Mouse (Mus musculus) midbrain, embryonic 10.5 days (tissue): Measurements from ENCODE around the gene Zfp668. TPM values are rescaled to one million over a fixed set of nuclear protein-coding genes. Genes with fewer than 3 reads are reported as not detected.

Source experiments
- DNase-seq: peaks from one replicate; pipeline ENCODE4 v3.0.0-alpha.2; 2017; ENCODE audit warnings: low spot score
- H3K27ac ChIP-seq: fragments of 300-500 bp; sonication (generic); replicated peaks from 2 replicates; pipeline ENCODE4 v1.5.1; 2016; ENCODE audit warnings: mild to moderate bottlenecking
- H3K27me3 ChIP-seq: fragments of 300-500 bp; sonication (generic); 2 replicates; pipeline ENCODE4 v1.6.1; 2016; ENCODE audit warnings: low read depth, mild to moderate bottlenecking; ENCODE audit not compliant: poor library complexity, severe bottlenecking
- H3K36me3 ChIP-seq: fragments of 300-500 bp; sonication (generic); 2 replicates; pipeline ENCODE4 v1.6.1; 2016; ENCODE audit warnings: mild to moderate bottlenecking, moderate library complexity
- H3K4me1 ChIP-seq: fragments of 300-500 bp; sonication (generic); 2 replicates; pipeline ENCODE4 v1.6.1; 2016
- H3K4me3 ChIP-seq: fragments of 300-500 bp; sonication (generic); 2 replicates; pipeline ENCODE4 v1.5.1; 2016; ENCODE audit warnings: mild to moderate bottlenecking, moderate library complexity
- H3K9me3 ChIP-seq: fragments of 300-500 bp; sonication (generic); replicated peaks from 2 replicates; pipeline ENCODE4 v1.6.1; 2016; ENCODE audit warnings: mild to moderate bottlenecking
- WGBS: fragments of 180-500 bp; shearing (Covaris S2); methylation state at CpG from one replicate; pipeline ENCODE4 v1.1.7; 2016; 5-methylcytosine and 5-hydroxymethylcytosine counted together
- polyA plus RNA-seq: library from polyadenylated mRNA; unstranded; fragments of >200 nt; fragmentation: Nextera tagmentation; extraction: Ambion mirVana; gene quantifications from 2 replicates; pipeline ENCODE4 v1.2.1, GENCODE M21; 2016

Zfp668 gene
- 41.5 and 47.3 TPM in 2 replicates for polyA plus RNA-seq

- H3K36me3 ChIP-seq = peaks cover 63% of the 10 kb centered on the region
- peak; percentile 93 for DNase-seq
- WGBS = under 1% methylated on average over 60 of the region's 60 CpGs
Observed at GRCm38 (mm10) chr7:127876467-127877348, at the start of gene Zfp668. Gene Zfp668 (minus strand): TSS chr7:127876828.

GRCm38 (mm10) chr7:127926066-127926465, 49.4 kb upstream of the Zfp668 start:
- H3K36me3 ChIP-seq = peaks cover 68% of the 10 kb centered on the region
- no peak overlapping the region for H3K4me3 ChIP-seq
- H3K27me3 ChIP-seq = peaks cover 36% of the 10 kb centered on the region
- no peaks in the 10 kb centered on the region for H3K9me3 ChIP-seq
- no peak for DNase-seq
- no peak overlapping the region for H3K27ac ChIP-seq
- peaks cover 12% of the 10 kb centered on the region for H3K4me1 ChIP-seq
- 88% methylated on average over 8 of the region's 8 CpGs for WGBS

More at GRCm38 (mm10) chr7:127876467-127877348, at the start of gene Zfp668:
- Histone ChIP-seq H3K27me3 (no peaks in the 10 kb centered on the region), H3K4me3 (peak within 1 kb of the TSS; percentile 96), H3K27ac (peak within 1 kb of the TSS; percentile 97), H3K9me3 (no peaks in the 10 kb centered on the region), H3K4me1 (peaks cover 27% of the 10 kb centered on the region)

- WGBS = 67% methylated on average over 5 of the region's 5 CpGs
- H3K27me3 ChIP-seq = peaks cover 31% of the 10 kb centered on the region
- DNase-seq = no peak
- H3K9me3 ChIP-seq = no peaks in the 10 kb centered on the region
- H3K36me3 ChIP-seq = peaks cover 77% of the 10 kb centered on the region
- H3K4me3 ChIP-seq = no peak overlapping the region
- peaks cover 12% of the 10 kb centered on the region for H3K4me1 ChIP-seq
- H3K27ac ChIP-seq = no peak overlapping the region
Observed at GRCm38 (mm10) chr7:127925252-127925651, 48.6 kb upstream of the Zfp668 start.

- H3K27me3 ChIP-seq = peaks cover 15% of the 10 kb centered on the region
- no peak for DNase-seq
- H3K4me3 ChIP-seq = no peak overlapping the region
- peaks cover 91% of the 10 kb centered on the region for H3K36me3 ChIP-seq
- H3K4me1 ChIP-seq = peaks cover under 1% of the 10 kb centered on the region; the same call in 1 of the 2 replicates
- WGBS = 91% methylated on average over 5 of the region's 5 CpGs
- H3K9me3 ChIP-seq = no peaks in the 10 kb centered on the region
- H3K27ac ChIP-seq = no peak overlapping the region
Observed at GRCm38 (mm10) chr7:127923714-127924113, 47.1 kb upstream of the Zfp668 start.

- no peak for DNase-seq
- Histone ChIP-seq H3K36me3 (peaks cover 96% of the 10 kb centered on the region), H3K9me3 (no peaks in the 10 kb centered on the region), H3K4me1 (no peaks in the 10 kb centered on the region), H3K4me3 (no peak overlapping the region), H3K27ac (no peak overlapping the region), H3K27me3 (peaks cover 5% of the 10 kb centered on the region)
- WGBS = 84% methylated on average over 6 of the region's 6 CpGs
Observed at GRCm38 (mm10) chr7:127922451-127923275, 46.0 kb upstream of the Zfp668 start.

- H3K4me1 ChIP-seq = no peaks in the 10 kb centered on the region
- H3K27me3 ChIP-seq = no peaks in the 10 kb centered on the region
- H3K36me3 ChIP-seq = peaks cover 95% of the 10 kb centered on the region
- no peak overlapping the region for H3K27ac ChIP-seq
- no peak overlapping the region for H3K4me3 ChIP-seq
- no peaks in the 10 kb centered on the region for H3K9me3 ChIP-seq
- DNase-seq = peak; percentile 29
- 70% methylated on average over 8 of the region's 8 CpGs for WGBS
Observed at GRCm38 (mm10) chr7:127921516-127921915, 44.9 kb upstream of the Zfp668 start.

- Histone ChIP-seq H3K4me3 (no peak overlapping the region), H3K27ac (no peak overlapping the region), H3K9me3 (no peaks in the 10 kb centered on the region), H3K4me1 (no peaks in the 10 kb centered on the region), H3K27me3 (no peaks in the 10 kb centered on the region), H3K36me3 (peaks cover 94% of the 10 kb centered on the region)
- DNase-seq = no peak
- 81% methylated on average over 7 of the region's 7 CpGs for WGBS
Observed at GRCm38 (mm10) chr7:127919290-127919689, 42.7 kb upstream of the Zfp668 start.

- Histone ChIP-seq H3K27me3 (no peaks in the 10 kb centered on the region), H3K27ac (no peak overlapping the region), H3K4me3 (no peak overlapping the region), H3K4me1 (peaks cover 3% of the 10 kb centered on the region), H3K36me3 (peaks cover 83% of the 10 kb centered on the region), H3K9me3 (no peaks in the 10 kb centered on the region)
- 59% methylated on average over 3 of the region's 3 CpGs for WGBS
- peak; percentile 44 for DNase-seq
Observed at GRCm38 (mm10) chr7:127918203-127918602, 41.6 kb upstream of the Zfp668 start.

- H3K27me3 ChIP-seq = no peaks in the 10 kb centered on the region
- peaks cover 55% of the 10 kb centered on the region for H3K36me3 ChIP-seq
- H3K9me3 ChIP-seq = no peaks in the 10 kb centered on the region
- H3K27ac ChIP-seq = no peak overlapping the region
- H3K4me3 ChIP-seq = no peak overlapping the region
- H3K4me1 ChIP-seq = peaks cover 14% of the 10 kb centered on the region
- no peak for DNase-seq
- WGBS = 94% methylated on average over 12 of the region's 12 CpGs
Observed at GRCm38 (mm10) chr7:127915293-127915692, 38.7 kb upstream of the Zfp668 start.

GRCm38 (mm10) chr7:127912938-127913337, 36.3 kb upstream of the Zfp668 start:
- peak overlapping the region; percentile 89 for H3K27ac ChIP-seq
- H3K36me3 ChIP-seq = peaks cover 55% of the 10 kb centered on the region
- H3K27me3 ChIP-seq = no peaks in the 10 kb centered on the region
- DNase-seq = no peak
- no peaks in the 10 kb centered on the region for H3K9me3 ChIP-seq
- peak overlapping the region; percentile 83 for H3K4me3 ChIP-seq
- peaks cover 14% of the 10 kb centered on the region for H3K4me1 ChIP-seq
- 36% methylated on average over 4 of the region's 4 CpGs for WGBS

GRCm38 (mm10) chr7:127912190-127912871, 35.7 kb upstream of the Zfp668 start, which contains the start of gene Kat8:
Gene Kat8 (plus strand): TSS chr7:127912516.
- Histone ChIP-seq H3K27me3 (no peaks in the 10 kb centered on the region), H3K27ac (peak within 1 kb of the TSS; percentile 89), H3K4me1 (peaks cover 14% of the 10 kb centered on the region), H3K36me3 (peaks cover 56% of the 10 kb centered on the region), H3K9me3 (no peaks in the 10 kb centered on the region), H3K4me3 (peak within 1 kb of the TSS; percentile 83)
- 1% methylated on average over 40 of the region's 40 CpGs for WGBS
- peak; percentile 92 for DNase-seq

- 95% methylated on average over 4 of the region's 4 CpGs for WGBS
- Histone ChIP-seq H3K36me3 (peaks cover 52% of the 10 kb centered on the region), H3K9me3 (no peaks in the 10 kb centered on the region), H3K27me3 (no peaks in the 10 kb centered on the region), H3K27ac (no peak overlapping the region), H3K4me1 (peaks cover 27% of the 10 kb centered on the region), H3K4me3 (no peak overlapping the region)
- no peak for DNase-seq
Observed at GRCm38 (mm10) chr7:127908656-127909055, 32.0 kb upstream of the Zfp668 start.
